Mouse (Mus musculus) kidney, adult 2 months (tissue): ENCODE measurements around the gene Celf1. TPM values are rescaled to one million over a fixed set of nuclear protein-coding genes. Genes with fewer than 3 reads are reported as not detected.
A peak's percentile ranks its signal among the peaks of the same experiment; 100 is the strongest.

Experiments
- DNase-seq: peaks from one replicate; pipeline ENCODE4 v3.0.0; 2021
- H3K27ac ChIP-seq: fragments of 200-500 bp; 2 replicates; pipeline ENCODE4 v1.5.1; 2012; ENCODE audit warnings: low read depth, low read length, control low read depth, inconsistent platforms; ENCODE audit not compliant: insufficient read depth
- H3K27me3 ChIP-seq: fragments of 200-500 bp; replicated peaks from 2 replicates; pipeline ENCODE4 v1.6.1; 2012; ENCODE audit warnings: mild to moderate bottlenecking, moderate library complexity, low read length, inconsistent platforms; ENCODE audit not compliant: control insufficient read depth, insufficient read depth
- H3K36me3 ChIP-seq: fragments of 200-500 bp; 2 replicates; pipeline ENCODE4 v1.6.1; 2012; ENCODE audit warnings: mild to moderate bottlenecking, moderate library complexity, low read length, inconsistent platforms; ENCODE audit not compliant: control insufficient read depth, insufficient read depth
- H3K4me1 ChIP-seq: fragments of 200-500 bp; 2 replicates; pipeline ENCODE4 v1.6.1; 2011; ENCODE audit warnings: low read length; ENCODE audit not compliant: control insufficient read depth, insufficient read depth
- H3K4me3 ChIP-seq: fragments of 200-500 bp; 2 replicates; pipeline ENCODE4 v1.5.1; 2011; ENCODE audit warnings: mild to moderate bottlenecking, low read depth, low read length, control low read depth; ENCODE audit not compliant: insufficient read depth
- CTCF ChIP-seq: fragments of 200-500 bp; conservative IDR thresholded peaks from 2 replicates; pipeline ENCODE4 v1.5.1; 2011; ENCODE audit warnings: low read depth, mild to moderate bottlenecking, control low read depth, low read length, moderate library complexity, mixed read lengths; ENCODE audit not compliant: insufficient read depth, insufficient read length
- POLR2A ChIP-seq: fragments of 200-500 bp; IDR thresholded peaks from one replicate; pipeline ENCODE4 v1.6.1; 2011; ENCODE audit warnings: low read depth, low read length, control low read depth
- WGBS: fragments of 180-500 bp; shearing (Covaris S2); methylation state at CpG from one replicate; pipeline ENCODE4 v1.1.7; 2018; 5-methylcytosine and 5-hydroxymethylcytosine counted together
- polyA plus RNA-seq: library from polyadenylated mRNA; depleted of rRNA; stranded (reverse); fragments of >200 nt; gene quantifications from 2 replicates; pipeline ENCODE4 v1.2.3, GENCODE M21; 2012

Celf1 gene
- polyA plus RNA-seq, 1 experiment, result 40.5 TPM

DNA sequence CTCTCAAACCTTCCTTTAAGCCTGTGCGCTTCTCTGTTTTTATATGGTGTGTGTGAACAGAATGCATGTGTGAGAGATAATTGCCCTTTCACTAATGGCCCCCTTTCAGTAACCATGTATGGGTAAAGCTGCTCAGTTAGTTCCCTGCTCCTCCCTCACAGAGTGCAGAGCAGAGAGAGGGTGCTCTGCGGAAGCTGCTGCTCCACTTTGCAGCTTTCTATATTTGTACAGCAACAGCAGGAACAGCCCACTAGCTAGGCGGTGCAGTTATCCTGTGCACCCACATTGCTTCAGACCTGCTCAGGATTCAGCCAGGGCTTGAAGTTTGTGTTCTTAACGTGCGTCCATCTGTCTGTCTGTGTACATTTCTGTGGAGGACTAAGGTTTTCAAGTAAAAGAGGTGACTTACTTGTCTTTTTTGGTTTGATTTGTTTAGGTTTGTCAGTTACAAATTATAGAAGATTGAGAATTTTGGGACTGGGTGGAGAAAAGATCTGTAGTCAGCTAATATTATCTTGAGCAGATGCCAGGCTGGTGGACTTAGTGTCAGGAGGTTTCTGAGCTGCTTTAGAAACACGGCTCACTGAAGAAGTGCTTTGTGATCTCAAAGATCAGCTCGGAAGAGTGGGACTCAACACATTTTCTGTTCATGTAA lies 24.8 kb downstream of the Celf1 start:
- TF ChIP-seq CTCF, result no peak
- TF ChIP-seq POLR2A, result no peak
- peaks cover 9% of the 10 kb centered on the region; the same call in 1 of the 2 replicates for H3K4me1 ChIP-seq
- no peak overlapping the region for H3K4me3 ChIP-seq
- H3K36me3 ChIP-seq, result no peaks in the 10 kb centered on the region
- DNase-seq, result peak; percentile 14
- no peak overlapping the region for H3K27ac ChIP-seq
- WGBS, result 44% methylated on average over 7 of the region's 7 CpGs
- H3K27me3 ChIP-seq, result no peaks in the 10 kb centered on the region

DNA sequence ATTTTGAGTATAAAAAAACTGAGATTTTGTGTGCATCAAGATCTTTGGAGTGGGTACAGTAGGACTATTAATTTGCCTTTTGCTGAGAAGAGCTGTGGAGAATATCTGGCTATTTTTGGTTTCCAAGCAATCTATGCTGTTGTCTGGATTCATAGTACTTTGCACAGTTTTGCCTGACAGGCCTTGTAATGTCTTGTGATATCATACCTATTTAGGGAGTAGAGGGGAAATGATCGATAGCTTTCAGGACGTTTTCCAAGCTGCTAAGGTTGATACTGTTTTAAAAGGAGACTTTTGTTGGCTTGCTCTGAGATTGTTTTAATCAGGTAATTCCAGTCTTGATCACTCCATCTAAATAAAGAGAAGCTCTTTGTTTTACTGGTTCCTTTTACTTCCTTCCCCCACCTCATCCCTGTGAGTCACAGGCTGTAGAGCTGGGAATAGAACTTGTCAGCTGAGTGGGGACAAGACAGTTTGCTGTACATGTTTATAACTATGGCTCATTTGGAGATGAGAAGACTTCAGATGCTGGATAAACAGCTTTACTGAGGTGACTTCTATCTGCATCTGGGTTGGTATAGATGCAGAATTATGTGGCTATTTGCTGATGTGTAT lies 25.4 kb downstream of the Celf1 start:
- H3K4me3 ChIP-seq, result no peak overlapping the region
- peaks cover 9% of the 10 kb centered on the region; the same call in 1 of the 2 replicates for H3K4me1 ChIP-seq
- H3K27ac ChIP-seq, result no peak overlapping the region
- no peaks in the 10 kb centered on the region for H3K27me3 ChIP-seq
- TF ChIP-seq CTCF (no peak), POLR2A (no peak)
- WGBS, result 49% methylated on average over 2 of the region's 2 CpGs
- no peaks in the 10 kb centered on the region for H3K36me3 ChIP-seq
- no peak for DNase-seq

DNA sequence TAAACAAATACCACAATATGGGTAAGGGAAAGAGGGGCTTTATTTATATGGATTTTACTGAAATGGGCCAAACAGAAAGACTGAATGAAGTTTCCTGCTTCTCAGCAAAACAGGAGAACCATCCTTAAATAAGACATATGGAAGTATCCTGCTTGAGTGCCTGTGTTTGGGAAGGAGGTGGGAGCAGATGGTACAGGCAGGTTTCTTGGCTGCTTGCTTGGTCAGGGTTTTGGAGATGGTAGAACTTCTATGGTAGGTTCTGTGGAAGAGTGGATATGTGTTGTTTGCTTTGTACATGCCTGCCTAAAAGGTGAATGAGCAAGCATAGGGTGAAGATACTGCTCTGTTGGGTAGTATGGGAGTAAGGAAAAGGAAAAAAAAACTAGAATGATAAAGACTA lies 30.4 kb downstream of the Celf1 start:
- Histone ChIP-seq H3K36me3 (no peaks in the 10 kb centered on the region), H3K27ac (no peak overlapping the region), H3K4me3 (no peak overlapping the region), H3K4me1 (0 out of 2 replicates have a peak, but pooled peaks cover 5% of the 10 kb centered on the region), H3K27me3 (no peaks in the 10 kb centered on the region)
- no peak for TF ChIP-seq CTCF
- TF ChIP-seq POLR2A, result no peak
- DNase-seq, result no peak

DNA sequence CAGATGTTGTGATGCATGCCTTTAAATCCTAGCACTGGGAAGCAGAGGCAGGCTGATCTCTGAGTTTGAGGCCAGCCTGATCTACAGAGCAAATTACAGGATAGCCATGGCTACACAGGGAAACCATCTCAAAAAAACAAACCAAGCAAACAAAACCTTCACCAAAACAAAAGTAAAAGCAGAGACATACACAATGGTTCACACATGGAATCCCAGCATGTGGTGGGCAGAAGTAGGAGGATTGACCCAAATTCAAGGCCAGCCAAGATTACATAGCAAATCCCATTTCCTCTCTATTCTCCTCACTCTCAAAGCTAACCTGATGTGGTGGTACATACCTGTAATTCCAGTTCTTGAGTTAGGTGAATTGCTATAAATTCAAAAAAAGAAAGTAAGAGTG lies 33.9 kb downstream of the Celf1 start:
- no peak for TF ChIP-seq CTCF
- TF ChIP-seq POLR2A, result no peak

DNA sequence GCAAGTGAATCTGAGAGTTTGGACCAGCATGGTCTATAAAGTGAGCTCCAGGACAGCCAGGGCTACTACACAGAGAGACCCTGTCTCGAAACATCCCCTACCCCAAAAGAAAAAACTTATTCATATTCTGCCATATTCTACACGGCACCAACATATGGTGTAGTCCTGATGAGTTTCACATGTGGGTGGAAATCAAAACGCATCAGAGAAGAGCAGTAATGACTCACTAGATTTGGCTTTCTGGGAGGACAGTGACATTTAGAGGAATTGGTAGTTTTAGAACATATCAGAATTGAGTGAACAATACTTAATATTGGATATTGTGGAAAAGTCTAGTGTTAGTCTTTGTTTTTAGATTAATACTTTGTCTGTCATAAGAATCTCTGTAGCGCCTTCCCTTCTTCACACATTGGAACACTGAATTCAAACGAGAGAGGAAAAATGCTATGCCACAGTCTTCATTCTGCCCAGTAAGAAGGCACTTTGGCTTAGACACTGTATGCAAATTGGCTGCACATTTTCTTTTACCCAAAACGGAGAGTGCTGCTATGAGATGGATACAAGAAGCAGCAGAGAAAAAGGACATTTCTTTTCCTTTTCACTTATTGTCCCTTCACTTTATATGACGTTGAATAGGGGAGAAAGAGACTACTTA lies 35.1 kb downstream of the Celf1 start:
- WGBS, result 76% methylated on average over 7 of the region's 7 CpGs
- H3K4me3 ChIP-seq, result no peak overlapping the region
- no peaks in the 10 kb centered on the region for H3K36me3 ChIP-seq
- no peak for DNase-seq
- TF ChIP-seq CTCF (no peak), POLR2A (no peak)
- no peak overlapping the region for H3K27ac ChIP-seq
- no peaks in the 10 kb centered on the region for H3K4me1 ChIP-seq
- no peaks in the 10 kb centered on the region for H3K27me3 ChIP-seq

More for the DNA sequence above, 33.9 kb downstream of the Celf1 start:
- Histone ChIP-seq H3K4me3 (no peak overlapping the region), H3K27ac (no peak overlapping the region), H3K27me3 (no peaks in the 10 kb centered on the region), H3K36me3 (no peaks in the 10 kb centered on the region), H3K4me1 (no peaks in the 10 kb centered on the region)
- DNase-seq, result no peak

DNA sequence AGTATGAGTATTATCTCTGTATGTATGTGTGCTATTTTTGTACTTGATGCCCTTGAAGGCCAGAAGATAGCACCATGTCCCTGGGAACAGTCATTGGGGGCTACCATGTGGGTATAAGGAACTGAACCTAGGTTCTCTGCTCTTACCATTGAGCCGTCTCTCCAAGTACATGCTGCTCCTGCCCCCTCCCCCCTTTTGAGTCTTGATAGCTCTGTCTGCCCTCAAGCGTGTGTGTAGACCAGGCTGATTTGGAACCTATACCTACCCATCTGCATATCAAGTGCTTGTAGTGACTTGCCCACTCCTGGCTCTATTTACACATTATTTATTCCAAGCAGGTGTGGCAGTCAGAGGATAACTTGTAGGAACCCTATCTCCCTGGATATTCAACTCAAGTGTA lies 36.4 kb downstream of the Celf1 start:
- 92% methylated on average over 2 of the region's 2 CpGs for WGBS
- TF ChIP-seq POLR2A (no peak), CTCF (no peak)
- no peak overlapping the region for H3K4me3 ChIP-seq

DNA sequence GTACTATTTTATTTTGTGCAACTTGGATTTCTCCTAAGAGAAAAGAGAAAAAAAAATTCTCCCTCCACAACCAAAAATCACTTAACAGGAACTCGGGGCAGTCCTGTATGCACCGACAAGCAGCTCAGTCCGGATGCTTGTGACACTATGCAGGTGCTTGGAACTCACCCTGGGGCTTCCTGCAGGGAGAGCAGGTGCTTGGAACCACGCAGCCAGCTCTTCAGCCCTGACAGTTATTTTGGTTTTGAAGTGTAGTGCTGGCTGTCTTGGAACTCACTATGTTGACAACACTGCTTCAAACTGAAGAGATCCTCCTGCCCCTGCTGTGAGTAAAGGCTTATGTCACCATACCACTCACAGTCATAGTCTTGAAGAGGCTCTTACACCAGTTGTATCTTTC lies 37.1 kb downstream of the Celf1 start:
- no peak for DNase-seq
- Histone ChIP-seq H3K27ac (no peak overlapping the region), H3K36me3 (no peaks in the 10 kb centered on the region), H3K4me3 (no peak overlapping the region), H3K27me3 (no peaks in the 10 kb centered on the region), H3K4me1 (no peaks in the 10 kb centered on the region)
- 80% methylated on average over 4 of the region's 4 CpGs for WGBS
- TF ChIP-seq POLR2A (no peak), CTCF (no peak)

More for the DNA sequence above, 36.4 kb downstream of the Celf1 start:
- Histone ChIP-seq H3K27ac (no peak overlapping the region), H3K27me3 (no peaks in the 10 kb centered on the region), H3K36me3 (no peaks in the 10 kb centered on the region), H3K4me1 (no peaks in the 10 kb centered on the region)
- no peak for DNase-seq
